Mouse (Mus musculus): ENCODE results near the gene Chchd3. TPM values are rescaled to one million over a fixed set of nuclear protein-coding genes. Genes with fewer than 3 reads are reported as not detected.

Chchd3 gene
- total RNA-seq, 1 experiment = 105 TPM

- Histone ChIP-seq H3K36me3 (ENCODE audit: control insufficient read depth, insufficient read depth, low read length, poor library complexity, severe bottlenecking) (no peaks in the 10 kb centered on the region), H3K27ac (ENCODE audit: insufficient read depth, low read depth, low read length, poor library complexity, severe bottlenecking) (no peak overlapping the region), H3K9ac (ENCODE audit: insufficient read depth, low read depth, low read length, poor library complexity, severe bottlenecking) (no peak overlapping the region), H3K4me3 (ENCODE audit: insufficient read depth in 1 of 2, low read depth in 1 of 2, low read length in 2 of 2, poor library complexity in 1 of 2, severe bottlenecking in 1 of 2) (no peak overlapping the region), H3K9me3 (ENCODE audit: control insufficient read depth, insufficient read depth, low read depth, low read length) (no peaks in the 10 kb centered on the region), H3K4me1 (ENCODE audit: control insufficient read depth in 2 of 2, insufficient read depth in 2 of 2, low read length in 2 of 2, poor library complexity in 1 of 2) (no peaks in the 10 kb centered on the region)
- no peak for DNase-seq (ENCODE audit: low read depth, low spot score)
- no peak for TF ChIP-seq ZC3H11A (IDR thresholded peaks at IDR 0.05; ENCODE audit: borderline replicate concordance, low read depth, low read length)
- TF ChIP-seq MAFK (IDR thresholded peaks at IDR 0.05; ENCODE audit: insufficient read depth, low read depth, low read length) = no peak
- no peak for TF ChIP-seq HCFC1 (IDR thresholded peaks at IDR 0.05; ENCODE audit: borderline replicate concordance, insufficient read depth, low read length)
- TF ChIP-seq ZNF384 (IDR thresholded peaks at IDR 0.05; ENCODE audit: low read depth, low read length) = no peak
- no peak for TF ChIP-seq CHD2 (IDR thresholded peaks at IDR 0.05; ENCODE audit: low read depth, low read length)
- in situ Hi-C loops (cut with MboI; ENCODE audit: low sequenced_read_pairs in 2 of 2, unreplicated experiment in 2 of 2) = no loop called here
Observed at GRCm38 (mm10) chr6:32807771-32808170, 252.3 kb downstream of the Chchd3 start.

- Histone ChIP-seq H3K9ac (ENCODE audit: insufficient read depth, low read depth, low read length, poor library complexity, severe bottlenecking) (no peak overlapping the region), H3K4me1 (ENCODE audit: control insufficient read depth in 2 of 2, insufficient read depth in 2 of 2, low read length in 2 of 2, poor library complexity in 1 of 2) (no peaks in the 10 kb centered on the region), H3K36me3 (ENCODE audit: control insufficient read depth, insufficient read depth, low read length, poor library complexity, severe bottlenecking) (no peaks in the 10 kb centered on the region; the same call in 1 of the 2 replicates), H3K4me3 (ENCODE audit: insufficient read depth in 1 of 2, low read depth in 1 of 2, low read length in 2 of 2, poor library complexity in 1 of 2, severe bottlenecking in 1 of 2) (no peak overlapping the region), H3K27ac (ENCODE audit: insufficient read depth, low read depth, low read length, poor library complexity, severe bottlenecking) (no peak overlapping the region), H3K9me3 (ENCODE audit: control insufficient read depth, insufficient read depth, low read depth, low read length) (no peaks in the 10 kb centered on the region)
- in situ Hi-C loops (cut with MboI; ENCODE audit: low sequenced_read_pairs in 2 of 2, unreplicated experiment in 2 of 2) = no loop called here
- TF ChIP-seq ZNF384 (IDR thresholded peaks at IDR 0.05; ENCODE audit: low read depth, low read length) = no peak
- no peak for TF ChIP-seq CHD2 (IDR thresholded peaks at IDR 0.05; ENCODE audit: low read depth, low read length)
- no peak for TF ChIP-seq MAFK (IDR thresholded peaks at IDR 0.05; ENCODE audit: insufficient read depth, low read depth, low read length)
- TF ChIP-seq HCFC1 (IDR thresholded peaks at IDR 0.05; ENCODE audit: borderline replicate concordance, insufficient read depth, low read length) = no peak
- no peak for DNase-seq (ENCODE audit: low read depth, low spot score)
Observed at GRCm38 (mm10) chr6:32803646-32804045, 256.4 kb downstream of the Chchd3 start.

- in situ Hi-C loops (cut with MboI; ENCODE audit: low sequenced_read_pairs in 2 of 2, unreplicated experiment in 2 of 2) = no loop called here
- TF ChIP-seq CHD2 (IDR thresholded peaks at IDR 0.05; ENCODE audit: low read depth, low read length) = no peak
- no peak for TF ChIP-seq HCFC1 (IDR thresholded peaks at IDR 0.05; ENCODE audit: borderline replicate concordance, insufficient read depth, low read length)
- DNase-seq (ENCODE audit: low read depth, low spot score) = no peak
- Histone ChIP-seq H3K4me3 (ENCODE audit: insufficient read depth in 1 of 2, low read depth in 1 of 2, low read length in 2 of 2, poor library complexity in 1 of 2, severe bottlenecking in 1 of 2) (no peak overlapping the region), H3K9me3 (ENCODE audit: control insufficient read depth, insufficient read depth, low read depth, low read length) (no peaks in the 10 kb centered on the region), H3K36me3 (ENCODE audit: control insufficient read depth, insufficient read depth, low read length, poor library complexity, severe bottlenecking) (no peaks in the 10 kb centered on the region; the same call in 1 of the 2 replicates), H3K27ac (ENCODE audit: insufficient read depth, low read depth, low read length, poor library complexity, severe bottlenecking) (no peak overlapping the region), H3K4me1 (ENCODE audit: control insufficient read depth in 2 of 2, insufficient read depth in 2 of 2, low read length in 2 of 2, poor library complexity in 1 of 2) (peaks cover 6 to 7% of the 10 kb centered on the region in 2 experiments; a peak in 3 of 4 replicates), H3K9ac (ENCODE audit: insufficient read depth, low read depth, low read length, poor library complexity, severe bottlenecking) (no peak overlapping the region)
Observed at GRCm38 (mm10) chr6:32801776-32802175, 258.3 kb downstream of the Chchd3 start.

GRCm38 (mm10) chr6:32797525-32797924, 262.5 kb downstream of the Chchd3 start:
- TF ChIP-seq MAFK (IDR thresholded peaks at IDR 0.05; ENCODE audit: insufficient read depth, low read depth, low read length) (no peak), HCFC1 (IDR thresholded peaks at IDR 0.05; ENCODE audit: borderline replicate concordance, insufficient read depth, low read length) (no peak), ZNF384 (IDR thresholded peaks at IDR 0.05; ENCODE audit: low read depth, low read length) (no peak), ZC3H11A (IDR thresholded peaks at IDR 0.05; ENCODE audit: borderline replicate concordance, low read depth, low read length) (no peak), CHD2 (IDR thresholded peaks at IDR 0.05; ENCODE audit: low read depth, low read length) (no peak)
- Histone ChIP-seq H3K4me1 (ENCODE audit: control insufficient read depth in 2 of 2, insufficient read depth in 2 of 2, low read length in 2 of 2, poor library complexity in 1 of 2) (peaks cover 10 to 15% of the 10 kb centered on the region in 2 experiments), H3K36me3 (ENCODE audit: control insufficient read depth, insufficient read depth, low read length, poor library complexity, severe bottlenecking) (peaks cover 2% of the 10 kb centered on the region; the same call in 1 of the 2 replicates), H3K27ac (ENCODE audit: insufficient read depth, low read depth, low read length, poor library complexity, severe bottlenecking) (no peak overlapping the region; the same call in 1 of the 2 replicates), H3K9ac (ENCODE audit: insufficient read depth, low read depth, low read length, poor library complexity, severe bottlenecking) (no peak overlapping the region), H3K4me3 (ENCODE audit: insufficient read depth in 1 of 2, low read depth in 1 of 2, low read length in 2 of 2, poor library complexity in 1 of 2, severe bottlenecking in 1 of 2) (no peak overlapping the region), H3K9me3 (ENCODE audit: control insufficient read depth, insufficient read depth, low read depth, low read length) (no peaks in the 10 kb centered on the region)
- in situ Hi-C loops (cut with MboI; ENCODE audit: low sequenced_read_pairs in 2 of 2, unreplicated experiment in 2 of 2) = no loop called here
- DNase-seq (ENCODE audit: low read depth, low spot score) = peak; percentile 71
